Mouse (Mus musculus) ES-E14 (cell line): ENCODE data around the gene Tbcb. TPM values are rescaled to one million over a fixed set of nuclear protein-coding genes. Genes with fewer than 3 reads are reported as not detected.
"Not testable (repeated sequence)": the region's sequence is repeated elsewhere in the genome, so short reads cannot be mapped to it uniquely, and the experiment has no call there.

Experiments
- DNase-seq: peaks from one replicate; pipeline ENCODE4 v3.0.0-alpha.2; 2013; ENCODE audit warnings: low read depth, low spot score
- H3K27ac ChIP-seq: 2 replicates; pipeline ENCODE4 v1.5.1; 2012; ENCODE audit warnings: low read depth, mild to moderate bottlenecking, low read length, moderate library complexity, mixed read lengths; ENCODE audit not compliant: poor library complexity, insufficient read depth, severe bottlenecking
- H3K36me3 ChIP-seq: 2 replicates; pipeline ENCODE4 v1.6.1; 2012; ENCODE audit warnings: mild to moderate bottlenecking, low read length, moderate library complexity, mixed read lengths; ENCODE audit not compliant: control insufficient read depth, poor library complexity, insufficient read depth, severe bottlenecking
- H3K4me1 ChIP-seq, 2 experiments: fragments of 150-350 bp in 1 of 2; sonication (generic) in 1 of 2; 2 replicates each; pipeline ENCODE4 v1.6.1; 2012; ENCODE audit warnings: low read length in 2 of 2, mild to moderate bottlenecking in 1 of 2, mixed read lengths in 1 of 2; ENCODE audit not compliant: control insufficient read depth in 2 of 2, insufficient read depth in 2 of 2, poor library complexity in 1 of 2
- H3K4me3 ChIP-seq, 2 experiments: fragments of 150-350 bp in 1 of 2; sonication (generic) in 1 of 2; 2 replicates each; pipeline ENCODE4 v1.5.1; 2012; ENCODE audit warnings: low read length in 2 of 2, low read depth in 1 of 2, mild to moderate bottlenecking in 1 of 2, mixed read lengths in 1 of 2; ENCODE audit not compliant: insufficient read depth in 1 of 2, poor library complexity in 1 of 2, severe bottlenecking in 1 of 2
- H3K9ac ChIP-seq: 2 replicates; pipeline ENCODE4 v1.6.1; 2012; ENCODE audit warnings: low read depth, mild to moderate bottlenecking, low read length, mixed read lengths; ENCODE audit not compliant: poor library complexity, insufficient read depth, severe bottlenecking
- H3K9me3 ChIP-seq: fragments of 150-350 bp; sonication (generic); 2 replicates; pipeline ENCODE4 v1.6.1; 2012; ENCODE audit warnings: low read depth, mild to moderate bottlenecking, low read length; ENCODE audit not compliant: control insufficient read depth, insufficient read depth
- CHD2 ChIP-seq: IDR thresholded peaks from 2 replicates; pipeline ENCODE4 v1.6.1; 2014; ENCODE audit warnings: mild to moderate bottlenecking, low read depth, low read length, inconsistent platforms
- HCFC1 ChIP-seq: IDR thresholded peaks from 2 replicates; pipeline ENCODE4 v1.6.1; 2012; ENCODE audit warnings: low read length, inconsistent platforms, borderline replicate concordance; ENCODE audit not compliant: insufficient read depth
- MAFK ChIP-seq: IDR thresholded peaks from 2 replicates; pipeline ENCODE4 v1.6.1; 2014; ENCODE audit warnings: mild to moderate bottlenecking, low read depth, low read length, inconsistent platforms; ENCODE audit not compliant: insufficient read depth
- ZC3H11A ChIP-seq: IDR thresholded peaks from 2 replicates; pipeline ENCODE4 v1.6.1; 2012; ENCODE audit warnings: low read depth, mild to moderate bottlenecking, inconsistent platforms, low read length, borderline replicate concordance
- ZNF384 ChIP-seq: IDR thresholded peaks from 2 replicates; pipeline ENCODE4 v1.6.1; 2012; ENCODE audit warnings: low read depth, low read length, inconsistent platforms
- in situ Hi-C, 2 experiments: fragments of 600-800 bp; cut with MboI; formaldehyde crosslinking; loops; one replicate each; pipeline ENCODE4 v1.15.1; 2025; ENCODE audit warnings: low sequenced_read_pairs in 2 of 2, inconsistent platforms in 1 of 2; ENCODE audit not compliant: unreplicated experiment in 2 of 2
- total RNA-seq: library from RNA; depleted of rRNA; stranded (reverse); fragments of 300-350 nt; gene quantifications from 2 replicates; pipeline ENCODE4 v1.2.3, GENCODE M21; 2012

Tbcb gene
- total RNA-seq, 1 experiment = 158 TPM

GRCm38 (mm10) chr7:30202895-30203690, 29.0 kb downstream of the Tbcb start:
- no peak for DNase-seq
- H3K9me3 ChIP-seq = no peaks in the 10 kb centered on the region
- no peaks in the 10 kb centered on the region for H3K36me3 ChIP-seq
- no peak overlapping the region for H3K27ac ChIP-seq
- in situ Hi-C loops = no loop called here
- no peak for TF ChIP-seq ZNF384
- TF ChIP-seq CHD2 = no peak
- TF ChIP-seq ZC3H11A = no peak
- no peak for TF ChIP-seq MAFK
- no peak for TF ChIP-seq HCFC1
- H3K4me3 ChIP-seq = no peak overlapping the region
- H3K4me1 ChIP-seq = peaks cover 3 to 16% of the 10 kb centered on the region in 2 experiments; a peak in 3 of 4 replicates
- peak overlapping the region; percentile 31; the same call in 1 of the 2 replicates for H3K9ac ChIP-seq

- DNase-seq, H3K9me3 ChIP-seq, H3K9ac ChIP-seq, H3K27ac ChIP-seq, H3K36me3 ChIP-seq, in situ Hi-C loops, H3K4me3 ChIP-seq: not testable (repeated sequence)
- H3K4me1 ChIP-seq = peaks cover 6 to 29% of the 10 kb centered on the region in 2 experiments
- peak; percentile 63 for TF ChIP-seq MAFK
Observed at GRCm38 (mm10) chr7:30200661-30201060, 31.4 kb downstream of the Tbcb start.

DNA sequence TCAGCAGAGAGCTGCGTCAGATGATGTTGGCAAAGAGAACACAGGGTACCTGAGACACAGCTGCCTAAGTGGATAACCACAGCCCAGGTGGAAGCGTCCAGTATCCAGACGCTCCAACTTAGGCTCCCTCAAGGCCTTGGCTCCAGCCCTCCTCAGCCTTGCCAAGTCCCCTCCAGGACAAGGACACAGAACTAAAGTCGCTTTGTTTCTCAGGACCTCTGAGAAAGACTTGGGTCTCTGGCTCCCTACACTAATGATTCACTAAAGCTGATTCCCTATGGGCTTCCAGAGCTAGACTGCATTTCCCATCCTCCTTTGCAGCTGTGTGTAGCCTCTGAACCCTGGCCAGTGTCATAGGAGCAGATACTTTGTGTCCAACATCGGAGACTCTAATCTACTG, 31.9 kb downstream of the Tbcb start:
- TF ChIP-seq ZNF384 (no peak), CHD2 (no peak), HCFC1 (no peak), MAFK (no peak), ZC3H11A (no peak)
- Histone ChIP-seq H3K4me1 (peaks cover 8 to 29% of the 10 kb centered on the region in 2 experiments), H3K36me3 (no peaks in the 10 kb centered on the region), H3K27ac (peak overlapping the region; percentile 78), H3K4me3 (peak overlapping the region in 1 of 2 experiments; percentile 11; a peak in 1 of 4 replicates), H3K9me3 (no peaks in the 10 kb centered on the region), H3K9ac (peak overlapping the region; percentile 33; the same call in 1 of the 2 replicates)
- in situ Hi-C loops = no loop called here
- DNase-seq = no peak

DNA sequence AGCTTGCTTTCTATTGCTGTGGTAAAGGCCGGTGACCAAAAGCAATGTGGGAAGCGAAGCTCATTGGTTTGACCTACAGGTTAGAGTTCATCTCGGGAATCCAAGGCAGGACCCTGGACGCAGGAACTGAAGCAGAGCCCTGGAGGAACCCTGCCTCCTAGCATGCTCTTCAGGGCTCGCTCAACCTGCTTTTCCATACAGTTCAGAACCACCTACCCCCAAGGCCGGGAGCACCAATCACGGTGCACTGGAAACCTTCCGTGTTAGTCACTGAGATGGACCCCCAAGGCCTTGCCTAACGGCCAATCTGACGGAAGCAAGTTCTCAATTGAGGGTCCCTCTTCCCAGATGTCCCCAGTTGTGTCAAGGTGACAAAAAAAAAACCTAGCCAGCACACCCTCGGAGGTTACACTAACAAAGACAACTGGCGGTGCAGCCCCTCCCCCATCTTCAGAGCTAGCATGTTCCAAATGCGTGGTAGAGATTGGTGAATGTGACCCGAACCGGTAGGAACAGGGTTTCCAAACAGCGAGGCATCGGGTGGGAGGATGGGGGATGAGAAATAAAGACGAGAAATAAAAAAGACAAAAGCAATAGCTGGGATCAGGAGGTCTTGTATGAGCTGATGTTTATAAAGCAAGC, 32.5 kb downstream of the Tbcb start:
- no peak for DNase-seq
- H3K4me3 ChIP-seq = peak overlapping the region; percentile 7 to 21; a peak in 1 of 4 replicates
- H3K9ac ChIP-seq = peak overlapping the region; percentile 39; the same call in 1 of the 2 replicates
- no peaks in the 10 kb centered on the region for H3K36me3 ChIP-seq
- H3K9me3 ChIP-seq = no peaks in the 10 kb centered on the region
- H3K27ac ChIP-seq = peak overlapping the region; percentile 78
- in situ Hi-C loops = no loop called here
- peaks cover 8 to 26% of the 10 kb centered on the region in 2 experiments for H3K4me1 ChIP-seq
- TF ChIP-seq ZNF384 (no peak), CHD2 (peak; percentile 34; the same call in 1 of the 2 replicates)
